Mouse (Mus musculus) lung, embryonic 16.5 days (tissue): ENCODE data around the gene Ttll13. TPM values are rescaled to one million over a fixed set of nuclear protein-coding genes. Genes with fewer than 3 reads are reported as not detected.

ENCODE experiments used
- ATAC-seq: fragments of 200-750 bp; cut with Nextera tagmentation; 2 replicates; pipeline ENCODE4 v1.8.0; 2017; ENCODE audit warnings: low read depth, mild to moderate bottlenecking, moderate library complexity
- H3K27ac ChIP-seq: fragments of 300-500 bp; sonication (generic); 2 replicates; pipeline ENCODE4 v1.5.1; 2014; ENCODE audit warnings: mild to moderate bottlenecking, control low read depth, low read length
- H3K27me3 ChIP-seq: fragments of 300-500 bp; sonication (generic); 2 replicates; pipeline ENCODE4 v1.6.1; 2014; ENCODE audit warnings: low read depth, low read length, mixed read lengths; ENCODE audit not compliant: control insufficient read depth, insufficient read depth
- H3K36me3 ChIP-seq: fragments of 300-500 bp; sonication (generic); 2 replicates; pipeline ENCODE4 v1.6.1; 2014; ENCODE audit warnings: low read length; ENCODE audit not compliant: control insufficient read depth, insufficient read depth
- H3K4me1 ChIP-seq: fragments of 300-500 bp; sonication (generic); replicated peaks from 2 replicates; pipeline ENCODE4 v1.6.1; 2014; ENCODE audit warnings: low read length, mixed read lengths; ENCODE audit not compliant: control insufficient read depth, insufficient read depth
- H3K4me2 ChIP-seq: fragments of 300-500 bp; sonication (generic); 2 replicates; pipeline ENCODE4 v1.6.1; 2014; ENCODE audit warnings: low read depth, low read length, control low read depth
- H3K4me3 ChIP-seq: fragments of 300-500 bp; sonication (generic); 2 replicates; pipeline ENCODE4 v1.5.1; 2014; ENCODE audit warnings: mild to moderate bottlenecking, low read length, control low read depth
- H3K9ac ChIP-seq: fragments of 300-500 bp; sonication (generic); 2 replicates; pipeline ENCODE4 v1.6.1; 2014; ENCODE audit warnings: low read length, control low read depth
- H3K9me3 ChIP-seq: fragments of 300-500 bp; sonication (generic); 2 replicates; pipeline ENCODE4 v1.6.1; 2016; ENCODE audit warnings: low read length; ENCODE audit not compliant: control insufficient read depth
- WGBS: fragments of 180-500 bp; shearing (Covaris S2); extraction: QIAGEN DNeasy Blood & Tissue Kit; methylation state at CpG from one replicate; pipeline ENCODE4 v1.1.7; 2014; 5-methylcytosine and 5-hydroxymethylcytosine counted together
- polyA plus RNA-seq: library from polyadenylated mRNA; unstranded; fragments of >200 nt; fragmentation: Nextera tagmentation; extraction: Ambion mirVana; gene quantifications from 2 replicates; pipeline ENCODE4 v1.2.1, GENCODE M21; 2015

Gene Ttll13
- polyA plus RNA-seq, 1 experiment from 2014 or later: 1.1 TPM

GRCm38 (mm10) chr7:80201888-80202540, 44.2 kb upstream of the Ttll13 start:
- ATAC-seq: no peak
- Histone ChIP-seq H3K27ac (no peak overlapping the region), H3K4me3 (no peak overlapping the region), H3K4me1 (peaks cover 31% of the 10 kb centered on the region), H3K9me3 (no peaks in the 10 kb centered on the region), H3K9ac (no peak overlapping the region), H3K36me3 (no peaks in the 10 kb centered on the region), H3K27me3 (no peaks in the 10 kb centered on the region), H3K4me2 (no peak overlapping the region)
- 86% methylated on average over 15 of the region's 15 CpGs for WGBS

- H3K36me3 ChIP-seq: no peaks in the 10 kb centered on the region
- H3K27ac ChIP-seq: no peak overlapping the region
- WGBS: 83% methylated on average over 5 of the region's 5 CpGs
- no peaks in the 10 kb centered on the region for H3K27me3 ChIP-seq
- H3K4me3 ChIP-seq: no peak overlapping the region
- ATAC-seq: no peak
- no peaks in the 10 kb centered on the region for H3K9me3 ChIP-seq
- H3K9ac ChIP-seq: peak overlapping the region; percentile 19; the same call in 1 of the 2 replicates
- H3K4me1 ChIP-seq: peaks cover 34% of the 10 kb centered on the region
- H3K4me2 ChIP-seq: no peak overlapping the region
Observed at GRCm38 (mm10) chr7:80202961-80203360, 43.2 kb upstream of the Ttll13 start.

- 51% methylated on average over 12 of the region's 12 CpGs for WGBS
Observed at GRCm38 (mm10) chr7:80203638-80204096, 42.5 kb upstream of the Ttll13 start.

GRCm38 (mm10) chr7:80204362-80204761, 41.8 kb upstream of the Ttll13 start:
- no peaks in the 10 kb centered on the region for H3K36me3 ChIP-seq
- no peak for ATAC-seq
- WGBS: 75% methylated on average over 4 of the region's 4 CpGs
- H3K4me1 ChIP-seq: peaks cover 35% of the 10 kb centered on the region
- H3K9ac ChIP-seq: no peak overlapping the region
- H3K27me3 ChIP-seq: no peaks in the 10 kb centered on the region
- H3K27ac ChIP-seq: no peak overlapping the region
- no peak overlapping the region for H3K4me2 ChIP-seq
- no peaks in the 10 kb centered on the region for H3K9me3 ChIP-seq
- no peak overlapping the region for H3K4me3 ChIP-seq

More at GRCm38 (mm10) chr7:80203638-80204096, 42.5 kb upstream of the Ttll13 start:
- Histone ChIP-seq H3K9ac (no peak overlapping the region), H3K4me2 (no peak overlapping the region), H3K4me3 (no peak overlapping the region), H3K4me1 (peaks cover 39% of the 10 kb centered on the region), H3K9me3 (no peaks in the 10 kb centered on the region), H3K27me3 (no peaks in the 10 kb centered on the region), H3K36me3 (no peaks in the 10 kb centered on the region), H3K27ac (no peak overlapping the region)
- ATAC-seq: no peak

- no peak overlapping the region for H3K4me2 ChIP-seq
- WGBS: 75% methylated on average over 7 of the region's 7 CpGs
- no peak for ATAC-seq
- H3K27ac ChIP-seq: no peak overlapping the region
- H3K9me3 ChIP-seq: no peaks in the 10 kb centered on the region
- H3K4me1 ChIP-seq: peaks cover 32% of the 10 kb centered on the region
- no peaks in the 10 kb centered on the region for H3K27me3 ChIP-seq
- H3K4me3 ChIP-seq: no peak overlapping the region
- H3K36me3 ChIP-seq: no peaks in the 10 kb centered on the region
- no peak overlapping the region for H3K9ac ChIP-seq
Observed at GRCm38 (mm10) chr7:80204961-80205360, 41.2 kb upstream of the Ttll13 start.

GRCm38 (mm10) chr7:80205705-80206589, 40.2 kb upstream of the Ttll13 start:
- Histone ChIP-seq H3K27me3 (no peaks in the 10 kb centered on the region), H3K36me3 (no peaks in the 10 kb centered on the region), H3K27ac (no peak overlapping the region; the same call in 1 of the 2 replicates), H3K4me1 (peaks cover 25% of the 10 kb centered on the region), H3K9ac (no peak overlapping the region), H3K9me3 (no peaks in the 10 kb centered on the region), H3K4me2 (no peak overlapping the region), H3K4me3 (no peak overlapping the region)
- WGBS: 86% methylated on average over 12 of the region's 12 CpGs
- ATAC-seq: no peak

GRCm38 (mm10) chr7:80207314-80207731, 38.9 kb upstream of the Ttll13 start:
- Histone ChIP-seq H3K9me3 (no peaks in the 10 kb centered on the region), H3K36me3 (no peaks in the 10 kb centered on the region), H3K9ac (peak overlapping the region; percentile 21), H3K4me3 (no peak overlapping the region), H3K27me3 (no peaks in the 10 kb centered on the region), H3K4me1 (peaks cover 25% of the 10 kb centered on the region), H3K4me2 (peak overlapping the region; percentile 25; the same call in 1 of the 2 replicates), H3K27ac (peak overlapping the region; percentile 88)
- 55% methylated on average over 3 of the region's 3 CpGs for WGBS
- peak; percentile 10; the same call in 1 of the 2 replicates for ATAC-seq

GRCm38 (mm10) chr7:80208026-80208642, 38.0 kb upstream of the Ttll13 start:
- peak overlapping the region; percentile 21; the same call in 1 of the 2 replicates for H3K9ac ChIP-seq
- WGBS: 45% methylated on average over 18 of the region's 18 CpGs
- H3K27ac ChIP-seq: peak overlapping the region; percentile 88
- 0 out of 2 replicates have a peak, but pooled peaks cover under 1% of the 10 kb centered on the region for H3K36me3 ChIP-seq
- peak overlapping the region; percentile 25; the same call in 1 of the 2 replicates for H3K4me2 ChIP-seq
- no peaks in the 10 kb centered on the region for H3K9me3 ChIP-seq
- no peaks in the 10 kb centered on the region for H3K27me3 ChIP-seq
- H3K4me1 ChIP-seq: peaks cover 25% of the 10 kb centered on the region
- ATAC-seq: peak; percentile 81
- no peak overlapping the region for H3K4me3 ChIP-seq
